Mouse (Mus musculus) adrenal gland (tissue): ENCODE data around the gene Taf6l.

Experiments
- intact Hi-C: fragments of 180-260 bp; cut with DNase I; formaldehyde crosslinking; loops from one replicate; pipeline ENCODE4 v1.15.1; 2025

Taf6l gene

DNA sequence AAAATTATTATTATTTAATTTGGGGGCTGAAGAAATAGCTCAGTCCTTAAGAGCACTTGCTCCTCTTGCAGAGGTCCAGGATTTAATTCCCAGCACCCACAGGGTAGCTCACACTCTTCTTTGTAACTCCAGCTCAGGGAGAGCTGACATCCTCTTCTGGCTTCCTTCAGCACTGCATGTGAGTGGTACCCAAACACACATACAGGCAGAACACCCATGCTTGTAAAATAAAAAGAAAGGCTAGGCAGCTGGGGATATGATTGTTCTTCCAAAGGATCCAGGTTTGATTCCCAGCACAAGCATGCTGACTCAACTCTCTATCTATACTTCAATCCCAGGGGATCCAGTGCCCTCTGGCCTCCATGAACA is 12.7 kb upstream of the Taf6l start:
- intact Hi-C loops, result no loop called here

DNA sequence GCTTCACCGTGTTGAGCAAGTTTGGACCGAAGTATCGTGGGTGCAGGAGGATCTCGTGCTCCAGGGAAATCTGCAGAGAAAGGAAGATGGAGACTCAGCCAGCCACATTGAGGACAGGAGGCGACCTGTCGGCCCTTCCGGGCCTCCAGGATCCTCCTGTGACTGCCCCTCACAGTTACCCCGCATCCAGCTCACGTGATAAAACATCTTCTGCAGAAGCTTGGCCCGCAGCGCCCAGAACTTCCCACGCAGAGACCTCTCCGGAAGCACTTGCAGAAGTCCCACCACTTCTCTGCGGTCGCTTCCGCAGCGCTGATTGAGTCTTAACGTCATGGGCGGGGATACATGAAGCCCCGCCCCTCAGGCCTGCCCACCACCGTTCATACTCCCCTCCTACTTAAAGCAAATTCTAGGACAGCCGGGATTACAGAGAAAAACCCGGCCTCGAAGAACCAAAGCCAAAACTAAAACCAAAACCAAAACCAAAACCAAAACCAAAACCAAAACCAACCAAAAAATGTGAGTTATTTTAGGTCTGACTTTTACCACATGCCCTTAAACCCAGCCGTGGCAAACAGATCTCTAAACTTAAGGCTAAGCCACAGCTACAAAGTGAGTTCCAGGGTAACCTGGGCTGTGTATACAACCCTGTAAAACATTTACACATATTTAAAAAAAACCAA is 12.2 kb upstream of the Taf6l start, which contains the start of gene Polr2g:
Polr2g (minus strand) TSS at position 314 of the 683 bp plus-strand sequence.
- intact Hi-C loops, result no loop called here

DNA sequence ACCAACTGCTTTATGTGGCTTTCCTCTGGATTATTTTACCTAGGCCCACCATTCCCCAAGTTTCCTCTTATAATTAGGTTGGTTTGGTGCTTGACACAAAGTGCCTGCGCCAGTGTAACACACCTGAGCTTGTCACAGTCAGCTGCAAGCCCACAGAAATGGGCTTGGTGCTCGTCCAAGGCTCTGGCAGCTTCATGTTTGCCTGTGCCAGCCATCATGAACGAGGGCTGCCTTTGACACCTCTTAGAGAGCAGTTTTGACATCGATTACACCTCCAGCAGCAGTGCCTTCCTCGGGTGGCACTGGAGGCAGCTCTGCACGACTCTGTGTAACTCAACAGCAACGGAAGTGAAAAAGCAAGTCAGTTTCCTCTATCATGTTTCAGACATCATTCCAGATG is 4.0 kb upstream of the Taf6l start:
- intact Hi-C loops, result no loop called here

DNA sequence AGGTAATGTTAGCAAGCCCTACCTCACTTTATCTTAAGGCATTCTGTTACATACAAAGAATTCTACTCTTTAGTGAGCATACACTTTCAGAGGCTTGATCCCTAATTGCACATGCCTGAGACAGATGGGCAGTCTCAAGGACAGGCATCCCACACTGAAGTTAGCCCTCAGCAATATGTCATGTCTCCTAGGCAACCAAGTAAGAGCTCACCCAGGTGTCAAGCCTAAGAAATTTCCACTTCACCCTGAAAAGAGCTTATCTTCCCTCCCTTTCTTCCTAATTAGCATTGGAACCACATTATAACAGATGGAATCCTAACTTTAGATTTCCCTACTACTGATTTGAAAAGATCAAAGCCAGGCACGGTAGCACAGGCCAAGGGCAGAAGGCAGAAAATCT is 3.0 kb upstream of the Taf6l start:
- intact Hi-C loops, result no loop called here

DNA sequence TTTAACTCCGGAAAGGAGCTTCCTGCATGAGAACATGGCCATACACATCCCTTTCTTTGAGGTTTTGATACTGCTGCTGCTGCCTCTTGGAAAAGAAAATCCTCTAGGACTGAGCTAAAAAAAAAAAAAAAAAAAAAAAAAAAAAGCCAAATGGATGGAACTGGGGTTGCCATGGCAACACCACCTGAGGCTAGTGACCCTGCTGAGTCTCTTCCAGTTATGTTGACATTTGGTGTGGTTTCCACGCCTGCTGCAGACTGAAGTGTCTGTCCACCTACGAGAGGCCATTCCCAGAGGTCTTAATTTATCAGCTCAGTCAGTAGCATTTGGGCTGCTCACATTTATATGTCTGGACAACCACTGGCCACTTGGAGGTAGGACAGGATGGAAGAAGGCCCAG is 2.3 kb upstream of the Taf6l start:
- intact Hi-C loops, result no loop called here

DNA sequence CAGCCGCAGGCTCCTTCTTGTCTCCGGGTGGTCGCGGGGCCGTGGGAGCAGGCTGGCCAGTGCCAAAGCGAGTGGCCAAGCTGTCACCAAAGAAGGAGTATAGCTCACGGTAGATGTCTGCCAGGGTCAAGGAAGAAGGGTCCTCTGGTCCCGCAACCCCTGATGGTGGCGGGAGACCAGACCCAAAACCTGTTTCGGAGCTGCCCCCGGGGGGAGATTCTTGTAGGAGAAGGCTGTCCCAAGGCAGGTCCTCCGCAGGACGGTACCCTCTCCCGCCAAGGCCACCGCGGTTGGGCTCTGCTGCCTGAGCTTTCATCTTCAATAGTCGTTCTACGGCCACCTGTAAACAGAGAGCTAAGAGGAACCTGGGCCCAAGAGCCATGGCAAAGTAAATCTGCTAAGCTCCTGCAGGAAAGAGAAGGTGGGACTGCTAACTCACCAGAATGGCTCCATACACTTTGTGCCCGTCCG is 11.2 kb downstream of the Taf6l start:
- intact Hi-C loops, result loop anchor here (5.0 kb wide), 1 partner anchor 42 kb away; the partner anchor contains the start of gene Ttc9c

DNA sequence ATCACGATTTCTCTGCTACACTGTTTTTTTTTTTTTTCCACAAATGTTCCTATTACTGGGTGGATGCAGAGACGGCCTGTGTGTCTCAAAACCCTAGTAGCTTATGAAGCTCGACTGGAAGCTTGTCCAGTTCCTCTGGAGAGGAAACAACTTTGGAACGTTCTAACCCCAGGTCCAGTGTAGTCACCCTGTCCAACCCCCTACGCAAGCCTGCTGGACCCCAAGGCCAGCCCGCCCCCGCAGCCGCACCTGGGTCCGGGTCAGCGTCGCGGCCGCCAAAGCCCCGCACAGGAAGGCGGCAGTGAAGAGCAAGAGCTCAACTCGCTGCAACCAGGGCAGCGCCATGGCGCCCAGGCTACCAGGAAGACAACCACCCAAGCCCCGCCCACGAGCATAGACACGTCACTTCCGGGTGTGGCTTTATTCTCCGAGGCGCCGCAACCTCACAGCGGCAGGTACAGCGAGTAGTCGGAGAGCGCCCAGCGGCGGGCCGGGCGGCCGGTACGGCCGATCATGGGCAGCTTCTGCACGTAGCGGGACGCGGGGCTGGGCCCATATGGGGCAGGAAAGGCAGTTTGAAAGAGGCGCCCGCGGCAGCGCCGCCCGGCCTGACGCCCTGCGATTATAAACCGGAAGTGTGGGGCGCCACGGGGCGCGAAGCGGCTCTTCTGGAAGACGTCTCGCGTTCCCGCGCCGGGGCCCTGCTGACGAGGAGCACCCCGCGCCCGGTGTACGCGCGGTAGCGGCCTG is 12.0 kb downstream of the Taf6l start, which contains the start of gene Tmem179b:
Tmem179b (minus strand) TSS at position 382 of the 750 bp plus-strand sequence.
- intact Hi-C loops, result loop anchor here (5.0 kb wide), 1 partner anchor 43 kb away; the partner anchor contains the start of gene Ttc9c

DNA sequence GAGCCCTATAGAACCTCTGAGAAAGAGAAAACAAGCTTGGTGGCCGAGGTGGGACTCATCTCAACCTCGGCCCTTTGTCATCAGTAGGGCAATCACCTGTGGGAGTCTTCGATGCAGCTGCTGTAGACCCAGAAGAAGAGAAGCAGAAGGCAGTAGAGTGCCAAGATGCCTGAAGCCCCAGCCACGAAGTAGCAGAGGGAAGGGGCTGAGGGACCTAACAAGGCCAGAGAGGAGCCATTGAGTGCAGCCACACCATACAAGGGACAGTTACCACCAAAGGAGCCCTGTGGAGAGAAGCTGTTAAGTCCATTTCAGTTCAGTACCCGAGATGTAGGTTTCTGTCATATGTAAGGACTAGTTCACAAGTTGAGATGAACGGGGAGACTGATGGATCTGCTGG is 12.8 kb downstream of the Taf6l start:
- intact Hi-C loops, result loop anchor here (5.0 kb wide), 1 partner anchor 44 kb away; the partner anchor contains the start of gene Ttc9c

DNA sequence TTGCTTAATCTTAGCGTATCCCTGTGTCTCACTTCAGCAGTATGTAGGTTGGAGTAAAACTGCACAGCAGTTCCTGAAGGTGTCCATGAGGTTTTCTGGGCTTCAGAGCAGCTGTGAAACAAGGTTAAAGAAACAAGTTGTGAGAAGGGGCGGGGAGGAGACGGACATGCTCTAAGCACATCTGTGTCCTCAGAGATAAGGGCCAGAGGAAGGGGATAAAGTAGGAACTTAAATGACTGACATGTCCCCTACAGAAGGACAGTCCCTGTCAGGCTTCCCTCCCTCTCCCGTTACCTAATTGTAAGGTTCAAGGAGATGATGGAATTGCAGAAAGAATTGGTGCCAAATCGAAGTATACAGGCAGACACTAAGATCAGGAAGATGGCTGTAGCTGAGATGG is 13.2 kb downstream of the Taf6l start:
- intact Hi-C loops, result loop anchor here (5.0 kb wide), 1 partner anchor 44 kb away; the partner anchor contains the start of gene Ttc9c

DNA sequence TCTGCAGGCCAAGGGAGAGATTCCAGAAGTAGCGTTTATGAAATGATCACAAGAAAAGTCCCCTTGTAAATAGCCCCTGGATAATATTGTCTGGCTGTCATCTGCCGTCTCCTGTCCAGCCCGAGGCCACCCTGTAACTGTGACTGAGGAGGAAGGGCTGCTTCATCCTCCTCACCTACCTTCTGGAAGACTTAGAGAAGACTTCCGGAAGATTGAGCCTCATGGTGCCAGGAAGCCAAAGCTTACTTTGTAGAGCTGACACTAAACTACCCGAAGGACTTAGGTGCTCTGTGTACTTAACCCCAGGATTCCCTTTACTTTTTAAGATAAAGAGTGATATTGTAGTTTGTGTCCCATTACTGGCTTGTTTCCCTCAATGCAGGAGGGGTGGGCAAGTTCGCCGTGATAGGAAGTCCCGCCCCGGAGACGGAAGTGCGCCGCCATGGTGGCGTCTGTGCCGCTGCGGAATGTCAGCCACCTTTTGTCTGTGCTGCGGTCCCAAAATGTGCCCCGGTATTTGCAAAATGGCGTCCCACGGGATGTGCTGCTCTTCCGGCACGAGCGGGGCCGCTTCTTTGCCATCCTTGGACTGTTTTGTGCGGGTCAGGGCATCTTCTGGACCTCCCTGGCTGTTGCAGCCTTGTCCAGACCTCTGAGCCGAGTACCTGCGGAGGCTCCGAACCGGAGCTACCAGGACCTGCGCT is 15.5 kb downstream of the Taf6l start, which contains the start of gene Tmem223:
Tmem223 (plus strand) TSS at position 430 of the 704 bp plus-strand sequence.
- intact Hi-C loops, result loop anchor here (5.0 kb wide), 1 partner anchor 47 kb away; the partner anchor contains the start of gene Ttc9c

DNA sequence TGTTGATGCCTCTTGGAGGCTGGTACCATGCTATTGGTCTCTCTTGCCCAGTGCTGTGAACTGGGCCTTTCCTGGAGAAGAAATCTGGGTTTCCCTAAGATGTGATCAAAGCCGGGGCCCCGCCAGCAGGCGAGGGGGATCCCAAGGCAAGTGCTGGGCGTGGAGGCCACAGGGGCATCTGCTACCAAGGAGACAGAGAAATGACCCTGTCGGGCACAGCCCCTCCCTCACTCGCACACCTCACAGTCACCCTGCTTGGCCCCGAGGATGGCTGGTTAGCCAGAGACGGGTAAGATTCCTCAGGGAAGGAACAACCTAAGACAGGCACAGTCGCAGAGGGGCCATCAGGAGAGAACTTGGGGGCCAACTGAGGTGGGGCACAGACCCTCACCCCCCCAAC is 20.7 kb downstream of the Taf6l start:
- intact Hi-C loops, result no loop called here

DNA sequence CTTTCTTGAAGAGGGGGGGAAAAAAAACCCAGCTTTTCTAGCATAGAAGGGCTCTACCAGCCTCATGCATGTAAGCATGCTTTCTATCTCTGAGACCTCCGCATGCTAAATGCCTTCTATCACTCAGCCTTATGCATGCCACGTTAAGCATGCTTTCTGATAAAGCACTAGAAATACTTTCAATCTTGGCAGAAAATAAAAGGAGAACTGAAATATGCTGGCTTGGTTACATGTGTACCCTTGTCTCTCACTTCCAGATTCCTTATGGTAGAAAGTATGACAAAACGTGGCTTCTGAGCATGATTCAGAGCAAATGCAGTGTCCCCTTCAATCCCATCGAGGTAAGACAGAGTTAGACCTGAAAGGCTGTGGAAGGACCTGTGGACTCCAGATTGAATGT is 22.9 kb downstream of the Taf6l start:
- intact Hi-C loops, result no loop called here

DNA sequence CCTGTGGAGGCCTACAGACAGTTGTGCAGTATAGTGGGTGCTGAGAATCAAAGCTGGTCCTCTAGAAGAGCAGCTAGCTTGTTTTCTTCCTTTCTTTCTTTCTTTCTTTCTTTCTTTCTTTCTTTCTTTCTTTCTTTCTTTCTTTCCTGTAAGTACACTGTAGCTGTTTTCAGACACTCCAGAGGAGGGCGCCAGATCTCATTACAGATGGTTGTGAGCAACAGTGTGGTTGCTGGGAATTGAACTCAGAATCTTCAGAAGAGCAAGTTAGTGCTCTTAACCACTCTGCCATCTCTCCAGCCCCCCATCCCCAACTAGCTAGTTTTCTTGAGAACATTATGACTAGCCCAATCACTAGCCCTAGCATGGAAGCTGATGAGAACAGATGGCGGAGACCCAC is 25.5 kb downstream of the Taf6l start:
- intact Hi-C loops, result no loop called here

DNA sequence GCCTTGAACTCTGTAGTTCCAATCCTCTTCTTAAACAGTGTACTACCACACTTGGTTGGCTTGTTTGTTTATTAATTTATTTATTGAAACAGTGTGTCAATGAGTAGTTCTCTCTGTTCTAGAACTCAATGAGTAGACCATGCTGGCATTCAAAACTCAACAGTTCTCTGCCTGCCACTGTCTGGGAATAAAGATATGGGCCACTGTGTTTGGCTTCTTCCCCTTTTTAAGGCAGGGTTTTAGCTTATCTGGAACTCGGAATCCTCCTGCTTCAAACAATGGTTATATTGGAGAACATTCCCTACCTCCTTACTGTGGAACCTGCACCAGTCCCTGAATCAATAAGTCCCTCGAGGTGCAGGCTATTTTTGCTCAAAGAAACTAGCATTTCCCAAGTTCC is 27.3 kb downstream of the Taf6l start:
- intact Hi-C loops, result loop anchor here (10.0 kb wide), 1 partner anchor 56 kb away; the partner anchor contains the start of gene Ttc9c

DNA sequence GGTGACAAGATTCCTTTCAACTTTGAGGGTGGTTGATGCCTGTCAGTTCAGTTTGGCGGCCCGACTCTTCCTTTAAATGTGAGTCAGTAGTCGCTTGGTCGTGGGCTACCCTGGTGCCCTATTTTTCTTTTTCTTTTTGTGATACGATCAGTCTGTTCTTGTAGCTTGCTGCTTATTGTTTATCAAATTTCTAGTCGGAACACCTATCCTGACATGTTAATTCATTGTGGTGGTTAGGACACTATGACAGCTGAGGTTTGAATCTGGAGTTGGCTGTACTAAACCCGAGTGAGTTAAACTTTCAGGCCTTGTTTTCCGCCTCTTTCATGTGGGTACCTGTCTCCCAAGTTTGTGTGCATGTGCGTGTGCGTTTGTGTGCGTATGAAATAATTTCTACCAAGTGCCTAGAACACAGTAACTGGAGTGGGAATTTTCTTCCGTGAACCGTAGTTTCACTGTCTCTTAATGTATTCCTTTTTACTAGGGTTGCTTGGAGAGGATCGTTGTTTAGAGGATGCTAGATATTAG is 28.7 kb downstream of the Taf6l start:
- intact Hi-C loops, result loop anchor here (10.0 kb wide), 1 partner anchor 57 kb away; the partner anchor contains the start of gene Ttc9c

DNA sequence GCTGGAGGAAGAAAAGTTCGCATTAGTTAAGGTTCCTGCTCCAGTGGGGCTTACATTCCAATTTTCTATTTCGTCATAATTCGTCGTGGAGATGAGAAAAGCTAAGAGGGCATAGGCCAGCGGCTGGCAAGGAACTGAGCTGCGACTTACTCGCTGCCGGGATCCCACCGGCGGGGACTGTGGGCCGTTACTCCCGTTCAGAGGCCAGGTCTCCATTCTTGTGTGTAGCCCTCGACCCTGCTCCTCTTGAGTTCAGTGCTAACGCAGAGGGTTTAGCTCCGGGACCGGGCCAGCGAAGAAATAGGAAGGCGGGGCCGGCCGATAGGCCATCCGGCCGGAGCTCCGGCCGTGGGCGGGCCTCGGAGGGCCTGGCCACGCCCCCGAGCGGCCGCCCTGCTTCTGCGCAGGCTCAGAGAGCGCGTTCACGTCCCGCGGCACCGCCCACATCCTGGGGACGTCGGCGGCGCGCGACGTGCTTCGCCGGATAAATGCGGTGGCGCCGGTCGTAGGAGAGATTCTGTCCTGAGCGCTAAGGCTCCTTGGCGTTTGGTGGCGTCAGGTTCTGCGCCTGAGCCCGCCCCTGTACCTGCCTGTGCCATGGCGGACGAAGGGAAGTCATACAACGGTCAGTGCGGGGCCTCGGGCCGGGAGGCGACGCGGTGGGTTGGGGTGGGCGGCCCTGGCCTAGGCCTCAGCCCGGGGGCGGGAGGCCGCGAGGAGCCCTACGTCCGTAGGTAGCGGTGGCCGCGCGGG is 29.4 kb downstream of the Taf6l start, which contains the start of gene Nxf1:
Nxf1 (plus strand) TSS at position 439 of the 753 bp plus-strand sequence.
- intact Hi-C loops, result loop anchor here (10.0 kb wide), 1 partner anchor 58 kb away; the partner anchor contains the start of gene Ttc9c

DNA sequence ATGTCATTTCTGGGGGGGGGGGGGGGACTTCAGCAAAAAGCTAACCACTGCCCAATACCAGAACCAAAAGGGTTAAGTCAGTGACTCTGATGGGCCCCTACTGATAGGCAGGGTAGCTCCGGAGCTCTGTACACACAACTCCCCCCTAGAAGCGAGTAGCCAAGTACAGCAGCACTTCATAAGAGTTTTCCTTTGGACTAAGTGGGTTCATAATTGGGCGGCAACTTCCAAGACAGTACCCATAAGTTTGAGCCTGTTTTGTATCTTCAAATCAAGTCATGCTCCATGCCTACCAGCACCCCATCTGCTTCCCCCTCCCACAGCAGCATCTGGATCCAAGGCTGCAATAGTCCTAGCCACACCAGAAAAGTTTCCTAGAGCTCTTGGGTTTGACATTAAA is 30.6 kb downstream of the Taf6l start:
- intact Hi-C loops, result loop anchor here (10.0 kb wide), 1 partner anchor 59 kb away; the partner anchor contains the start of gene Ttc9c

DNA sequence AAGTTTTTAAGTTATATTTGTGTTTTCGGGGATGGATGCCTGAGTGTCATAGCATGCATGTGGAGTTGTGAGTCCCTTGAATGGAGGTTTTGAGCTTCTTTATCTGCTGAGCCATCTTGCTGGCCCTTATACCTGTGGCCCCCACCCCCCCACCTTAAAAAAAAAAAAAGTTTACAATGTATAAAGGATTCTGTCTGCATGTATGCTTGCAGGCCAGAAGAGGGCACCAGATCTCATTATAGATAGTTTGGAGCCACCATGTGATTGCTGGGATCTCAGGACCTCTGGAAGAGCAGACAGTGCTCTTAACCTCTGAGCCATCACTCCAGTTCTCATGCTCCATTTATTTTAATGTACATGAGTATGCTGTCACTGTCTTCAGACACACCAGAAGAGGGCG is 38.8 kb downstream of the Taf6l start:
- intact Hi-C loops, result no loop called here

DNA sequence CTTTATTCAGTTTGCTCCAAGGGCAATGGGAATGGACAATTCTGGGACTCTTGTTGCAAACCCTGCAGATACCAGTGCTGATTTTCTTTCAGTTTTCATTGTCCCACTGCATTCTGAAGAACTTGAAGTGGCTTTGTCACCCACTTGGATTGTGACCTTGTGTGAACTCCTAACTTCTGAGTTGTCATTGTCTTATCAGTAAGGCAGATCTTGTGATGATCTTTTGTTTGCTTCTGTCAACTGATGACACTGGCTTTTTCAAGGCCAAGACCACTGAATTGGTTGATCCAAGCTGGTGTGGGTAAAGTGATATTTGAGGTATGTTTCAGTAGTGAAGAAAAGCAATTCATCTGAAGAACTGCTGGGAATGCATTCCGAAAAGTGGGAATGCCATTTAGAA is 40.8 kb downstream of the Taf6l start:
- intact Hi-C loops, result no loop called here

DNA sequence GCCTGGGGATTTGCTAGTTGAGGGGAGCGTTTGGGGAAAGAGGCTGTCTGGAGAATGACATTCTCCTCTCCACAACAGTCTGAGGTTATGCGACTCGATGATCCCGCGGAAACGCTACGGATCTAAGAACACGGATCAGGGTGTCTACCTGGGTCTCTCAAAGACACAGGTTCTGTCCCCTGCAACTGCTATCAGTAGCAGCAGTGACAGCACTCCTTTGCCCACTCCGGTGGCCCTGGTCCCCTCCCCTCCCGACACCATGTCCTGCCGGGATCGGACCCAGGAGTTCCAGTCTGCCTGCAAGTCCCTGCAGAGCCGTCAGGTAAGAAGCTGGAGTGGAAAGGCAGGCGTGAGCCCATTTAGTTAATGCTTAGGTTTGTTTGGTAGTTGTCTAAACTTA is 44.0 kb downstream of the Taf6l start:
- intact Hi-C loops, result no loop called here
